Mouse (Mus musculus) spleen, adult 2 months (tissue): ENCODE data around the gene Limk1. TPM values are rescaled to one million over a fixed set of nuclear protein-coding genes. Genes with fewer than 3 reads are reported as not detected.

Source experiments
- DNase-seq, 2 experiments: peaks; one replicate each; pipeline versions ENCODE4 v3.0.0 to v3.0.0-alpha.2; 2012 to 2021; ENCODE audit warnings: low spot score in 2 of 2, low read depth in 1 of 2
- H3K27ac ChIP-seq: fragments of 200-500 bp; 2 replicates; pipeline ENCODE4 v1.5.1; 2012; ENCODE audit warnings: low read length, inconsistent platforms; ENCODE audit not compliant: insufficient read depth
- H3K27me3 ChIP-seq: fragments of 200-500 bp; 2 replicates; pipeline ENCODE4 v1.6.1; 2012; ENCODE audit warnings: mild to moderate bottlenecking, moderate library complexity, low read length, inconsistent platforms; ENCODE audit not compliant: control insufficient read depth, insufficient read depth
- H3K36me3 ChIP-seq: fragments of 200-500 bp; 2 replicates; pipeline ENCODE4 v1.6.1; 2012; ENCODE audit warnings: mild to moderate bottlenecking, low read length, inconsistent platforms; ENCODE audit not compliant: control insufficient read depth, insufficient read depth
- H3K4me1 ChIP-seq: fragments of 200-500 bp; 2 replicates; pipeline ENCODE4 v1.6.1; 2011; ENCODE audit warnings: inconsistent platforms; ENCODE audit not compliant: control insufficient read depth, insufficient read depth, insufficient read length
- H3K4me3 ChIP-seq: fragments of 200-500 bp; 2 replicates; pipeline ENCODE4 v1.5.1; 2011; ENCODE audit warnings: mild to moderate bottlenecking, inconsistent platforms; ENCODE audit not compliant: insufficient read depth, insufficient read length; ENCODE audit errors: extremely low read depth
- CTCF ChIP-seq: fragments of 200-500 bp; IDR thresholded peaks from 2 replicates; pipeline ENCODE4 v1.5.1; 2011; ENCODE audit warnings: mild to moderate bottlenecking, inconsistent platforms; ENCODE audit not compliant: insufficient read depth, insufficient read length, insufficient replicate concordance; ENCODE audit errors: extremely low read depth
- POLR2A ChIP-seq: fragments of 200-500 bp; IDR thresholded peaks from 2 replicates; pipeline ENCODE4 v1.6.1; 2011; ENCODE audit warnings: low read depth, low read length, inconsistent platforms
- WGBS: fragments of 180-500 bp; shearing (Covaris S2); methylation state at CpG from one replicate; pipeline ENCODE4 v1.1.7; 2018; 5-methylcytosine and 5-hydroxymethylcytosine counted together
- polyA plus RNA-seq: library from polyadenylated mRNA; depleted of rRNA; stranded (reverse); fragments of >200 nt; gene quantifications from 2 replicates; pipeline ENCODE4 v1.2.3, GENCODE M21; 2012

Gene Limk1
- polyA plus RNA-seq, 1 experiment = 25.0 TPM

DNA sequence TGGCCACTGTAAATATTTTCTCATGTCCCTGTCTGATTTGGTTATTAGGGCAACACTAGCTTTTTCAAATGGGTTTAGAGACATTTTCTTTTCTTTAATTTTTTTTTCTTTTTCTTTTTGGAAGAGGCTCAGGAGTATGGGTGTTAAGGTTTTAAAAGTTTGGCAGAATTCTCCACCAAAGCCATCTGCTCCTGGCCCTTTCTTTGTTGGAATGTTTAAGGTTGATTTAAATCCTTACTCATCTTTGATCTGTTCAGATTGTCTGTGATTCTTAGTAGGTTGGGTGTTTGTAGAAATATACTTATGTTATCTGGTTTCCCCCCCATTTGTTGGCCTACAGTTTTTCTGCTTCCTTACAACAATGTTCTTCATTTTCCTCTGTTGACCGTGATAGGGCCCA lies 4.3 kb upstream of the Limk1 start:
- H3K4me1 ChIP-seq = peaks cover 5% of the 10 kb centered on the region
- no peaks in the 10 kb centered on the region for H3K36me3 ChIP-seq
- H3K27ac ChIP-seq = no peak overlapping the region
- DNase-seq = no peak
- TF ChIP-seq POLR2A (no peak), CTCF (no peak)
- no peaks in the 10 kb centered on the region for H3K27me3 ChIP-seq
- no peak overlapping the region for H3K4me3 ChIP-seq
- 90% methylated on average over 1 of the region's 1 CpGs for WGBS

- TF ChIP-seq POLR2A (no peak), CTCF (peak; percentile 43; the same call in 1 of the 2 replicates)
- H3K4me1 ChIP-seq = peaks cover 5% of the 10 kb centered on the region
- H3K27me3 ChIP-seq = no peaks in the 10 kb centered on the region
- DNase-seq = peak; percentile 99 to 100
- no peaks in the 10 kb centered on the region for H3K36me3 ChIP-seq
- peak overlapping the region; percentile 45 for H3K4me3 ChIP-seq
- WGBS = under 1% methylated on average over 37 of the region's 38 CpGs
- H3K27ac ChIP-seq = peak overlapping the region; percentile 77
These were observed 403 bp upstream of the Limk1 start for GRCm38 (mm10) chr5:134688718-134689284.

GRCm38 (mm10) chr5:134687187-134687586 lies 1.2 kb downstream of the Limk1 start:
- 96% methylated on average over 1 of the region's 1 CpGs for WGBS
- Histone ChIP-seq H3K27me3 (no peaks in the 10 kb centered on the region), H3K4me3 (no peak overlapping the region), H3K27ac (no peak overlapping the region), H3K36me3 (no peaks in the 10 kb centered on the region), H3K4me1 (peaks cover 5% of the 10 kb centered on the region)
- TF ChIP-seq CTCF (no peak), POLR2A (no peak)
- DNase-seq = no peak

DNA sequence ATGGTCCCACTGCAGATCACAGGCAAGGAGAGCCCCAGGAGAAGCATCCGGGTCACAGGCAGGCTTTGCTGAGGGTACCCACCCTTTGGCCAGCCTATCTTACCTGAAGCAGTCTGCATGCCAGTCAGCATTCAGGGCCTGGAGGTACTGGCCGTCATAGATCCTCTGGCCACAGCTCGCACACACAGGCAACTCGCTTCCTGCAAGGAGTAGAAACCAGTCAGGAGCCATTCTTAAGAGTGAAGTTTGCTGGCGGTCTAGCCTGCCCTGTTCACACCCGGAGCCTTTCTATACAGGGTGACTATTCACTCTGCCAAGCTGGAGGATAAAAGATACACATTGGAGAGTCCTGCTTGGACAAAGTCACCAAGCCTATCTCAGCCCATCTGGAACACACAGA lies 1.9 kb downstream of the Limk1 start:
- no peak overlapping the region for H3K27ac ChIP-seq
- TF ChIP-seq POLR2A (no peak), CTCF (no peak)
- no peaks in the 10 kb centered on the region for H3K36me3 ChIP-seq
- WGBS = 94% methylated on average over 6 of the region's 6 CpGs
- H3K4me1 ChIP-seq = peaks cover 5% of the 10 kb centered on the region
- H3K4me3 ChIP-seq = no peak overlapping the region
- no peak for DNase-seq
- H3K27me3 ChIP-seq = no peaks in the 10 kb centered on the region

GRCm38 (mm10) chr5:134684398-134684797 lies 4.0 kb downstream of the Limk1 start:
- WGBS = 94% methylated on average over 2 of the region's 2 CpGs
- DNase-seq = no peak
- H3K4me3 ChIP-seq = no peak overlapping the region

GRCm38 (mm10) chr5:134683813-134684212 lies 4.6 kb downstream of the Limk1 start:
- Histone ChIP-seq H3K4me1 (peaks cover 6% of the 10 kb centered on the region; the same call in 1 of the 2 replicates), H3K27me3 (no peaks in the 10 kb centered on the region), H3K4me3 (no peak overlapping the region), H3K27ac (no peak overlapping the region), H3K36me3 (no peaks in the 10 kb centered on the region)
- no peak for DNase-seq
- 52% methylated on average over 2 of the region's 2 CpGs for WGBS
- TF ChIP-seq POLR2A (no peak), CTCF (no peak)

More at GRCm38 (mm10) chr5:134684398-134684797, 4.0 kb downstream of the Limk1 start:
- Histone ChIP-seq H3K27ac (no peak overlapping the region), H3K27me3 (no peaks in the 10 kb centered on the region), H3K4me1 (peaks cover 5% of the 10 kb centered on the region), H3K36me3 (no peaks in the 10 kb centered on the region)
- TF ChIP-seq CTCF = no peak
- no peak for TF ChIP-seq POLR2A

DNA sequence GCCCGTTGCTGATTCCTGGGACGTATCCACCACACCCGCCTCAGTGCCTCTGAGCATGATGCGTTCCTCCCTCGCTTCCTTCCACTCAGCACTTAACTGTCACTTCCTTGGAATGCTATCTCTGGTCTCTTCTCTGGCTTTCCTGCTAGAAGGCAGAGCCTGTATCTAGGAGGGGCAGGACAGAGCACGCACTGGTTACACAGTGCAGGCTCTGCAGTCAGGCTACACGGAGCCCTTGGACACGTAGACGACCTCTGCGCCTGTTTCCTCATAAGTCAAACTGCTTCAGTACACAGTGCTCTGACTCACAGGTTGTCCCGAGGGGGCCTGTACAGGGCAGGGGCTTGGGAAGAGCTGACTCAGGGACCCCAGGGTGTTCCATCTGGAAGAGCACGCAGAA lies 8.2 kb downstream of the Limk1 start:
- H3K27ac ChIP-seq = no peak overlapping the region
- H3K4me3 ChIP-seq = no peak overlapping the region
- WGBS = 89% methylated on average over 12 of the region's 12 CpGs
- no peaks in the 10 kb centered on the region for H3K27me3 ChIP-seq
- DNase-seq = no peak
- peaks cover 21% of the 10 kb centered on the region; the same call in 1 of the 2 replicates for H3K4me1 ChIP-seq
- no peak for TF ChIP-seq POLR2A
- no peak for TF ChIP-seq CTCF
- no peaks in the 10 kb centered on the region for H3K36me3 ChIP-seq
